Mouse (Mus musculus) embryonic facial prominence, embryonic 10.5 days (tissue): ENCODE results near the gene Pld1. TPM values are rescaled to one million over a fixed set of nuclear protein-coding genes. Genes with fewer than 3 reads are reported as not detected.
A peak's percentile ranks its signal among the peaks of the same experiment; 100 is the strongest.

Experiments used
- DNase-seq: peaks from one replicate; pipeline ENCODE4 v3.0.0-alpha.2; 2017; ENCODE audit warnings: low spot score
- H3K27ac ChIP-seq: fragments of 300-500 bp; sonication (generic); replicated peaks from 2 replicates; pipeline ENCODE4 v1.5.1; 2016; ENCODE audit warnings: mild to moderate bottlenecking
- H3K27me3 ChIP-seq: fragments of 300-500 bp; sonication (generic); replicated peaks from 2 replicates; pipeline ENCODE4 v1.6.1; 2016; ENCODE audit warnings: low read depth, mild to moderate bottlenecking; ENCODE audit not compliant: poor library complexity, severe bottlenecking
- H3K36me3 ChIP-seq: fragments of 300-500 bp; sonication (generic); replicated peaks from 2 replicates; pipeline ENCODE4 v1.6.1; 2016; ENCODE audit warnings: mild to moderate bottlenecking, moderate library complexity
- H3K4me1 ChIP-seq: fragments of 300-500 bp; sonication (generic); 2 replicates; pipeline ENCODE4 v1.6.1; 2016
- H3K4me3 ChIP-seq: fragments of 300-500 bp; sonication (generic); 2 replicates; pipeline ENCODE4 v1.5.1; 2016; ENCODE audit warnings: mild to moderate bottlenecking, moderate library complexity
- H3K9me3 ChIP-seq: fragments of 300-500 bp; sonication (generic); 2 replicates; pipeline ENCODE4 v1.6.1; 2016; ENCODE audit warnings: mild to moderate bottlenecking
- WGBS: fragments of 180-500 bp; shearing (Covaris S2); methylation state at CpG from one replicate; pipeline ENCODE4 v1.1.7; 2016; 5-methylcytosine and 5-hydroxymethylcytosine counted together
- polyA plus RNA-seq: library from polyadenylated mRNA; unstranded; fragments of >200 nt; fragmentation: Nextera tagmentation; extraction: Ambion mirVana; gene quantifications from 2 replicates; pipeline ENCODE4 v1.2.1, GENCODE M21; 2016

Gene Pld1
- 2.0 and 2.3 TPM in 2 replicates for polyA plus RNA-seq

DNA sequence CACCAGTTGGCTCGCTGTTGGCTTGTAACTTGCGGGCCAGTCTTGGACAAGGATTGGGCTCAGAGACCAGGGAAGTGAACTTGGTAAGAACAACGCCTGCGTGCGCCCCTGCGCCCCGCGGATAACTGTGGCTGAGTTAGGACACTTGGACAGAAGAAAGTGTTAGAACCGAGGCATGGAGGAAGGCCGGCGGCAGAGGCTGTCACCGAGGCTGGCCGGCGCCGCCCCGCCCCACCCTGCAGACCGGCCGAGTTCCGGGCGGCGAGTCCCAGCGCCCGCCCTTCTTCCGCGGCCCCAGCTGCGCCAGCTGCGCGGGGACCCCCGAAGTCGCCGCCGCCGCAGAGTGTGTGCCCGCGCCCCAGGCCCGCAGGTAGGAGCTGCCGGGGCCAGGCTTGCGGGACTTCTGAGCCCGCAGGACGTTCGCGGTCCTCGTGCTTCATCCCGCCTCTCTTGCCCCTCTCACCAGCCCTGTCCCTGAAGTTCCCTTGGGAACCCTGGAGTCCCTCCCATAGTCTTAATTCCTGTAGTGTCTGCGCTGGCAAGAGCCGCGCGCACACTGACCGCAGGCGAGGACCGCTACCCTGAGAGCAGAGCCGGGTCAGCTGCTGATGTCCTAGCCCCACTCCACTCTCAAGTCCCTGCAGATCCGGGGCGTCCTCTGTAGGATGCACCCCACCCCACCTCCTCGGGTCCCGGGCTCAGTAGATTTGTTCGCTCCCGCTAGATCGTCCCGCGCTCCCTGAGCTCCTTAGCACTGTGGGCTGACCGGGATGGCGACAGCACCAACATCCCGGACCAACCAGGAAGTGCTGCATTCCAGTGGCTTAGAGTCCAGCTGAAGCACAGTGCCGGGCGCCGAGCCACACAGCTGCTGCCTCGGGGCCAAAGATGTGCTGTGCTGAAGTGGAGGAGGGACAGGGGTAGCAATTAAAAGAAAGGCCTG is at the start of gene Pld1:
TSS of gene Pld1 (plus strand) at position 315 of the 943 bp plus-strand sequence.
- Histone ChIP-seq H3K9me3 (no peaks in the 10 kb centered on the region), H3K4me3 (peak within 1 kb of the TSS; percentile 79), H3K27me3 (peaks cover 29% of the 10 kb centered on the region), H3K4me1 (peaks cover 21% of the 10 kb centered on the region), H3K36me3 (no peaks in the 10 kb centered on the region), H3K27ac (peak within 1 kb of the TSS; percentile 83)
- under 1% methylated on average over 68 of the region's 68 CpGs for WGBS
- peak; percentile 70 for DNase-seq

DNA sequence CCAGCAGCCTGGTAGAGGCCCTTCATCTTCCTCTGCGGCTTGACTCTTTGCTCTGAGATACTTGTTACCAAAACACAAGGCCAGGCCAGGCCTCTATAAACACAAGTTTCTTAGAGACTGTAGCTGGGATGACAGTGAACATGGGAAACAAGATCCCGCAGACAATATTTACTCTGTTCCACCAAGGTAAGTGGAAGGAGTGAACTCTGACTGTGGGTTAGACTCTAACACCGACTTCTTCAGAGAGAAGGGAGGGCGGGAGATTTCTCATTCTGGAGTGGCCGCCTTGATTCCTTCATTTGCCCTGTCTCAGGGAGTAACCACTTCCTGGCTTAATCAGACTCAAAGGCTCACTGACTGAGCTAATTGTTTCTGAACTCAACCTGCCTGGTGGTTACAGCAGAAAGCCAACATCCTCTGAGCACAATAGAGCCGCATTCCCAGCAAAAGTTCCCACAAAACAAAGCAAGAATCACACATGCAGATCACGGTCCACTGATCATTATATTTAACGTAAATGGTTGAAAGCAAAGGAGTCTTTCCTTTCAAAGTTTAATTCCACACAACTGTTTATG is 42.1 kb upstream of the Pld1 start, which contains the start of gene Tmem212:
TSS of gene Tmem212 (minus strand) at position 51 of the 575 bp plus-strand sequence.
- Histone ChIP-seq H3K4me1 (peaks cover 19% of the 10 kb centered on the region), H3K36me3 (no peaks in the 10 kb centered on the region), H3K27ac (0 out of 2 replicates have a peak within 1 kb of the TSS, but pooled peaks have one; percentile 61), H3K9me3 (no peaks in the 10 kb centered on the region), H3K27me3 (no peaks in the 10 kb centered on the region), H3K4me3 (no peak within 1 kb of the TSS)
- DNase-seq: no peak
- WGBS: 56% methylated on average over 8 of the region's 8 CpGs

DNA sequence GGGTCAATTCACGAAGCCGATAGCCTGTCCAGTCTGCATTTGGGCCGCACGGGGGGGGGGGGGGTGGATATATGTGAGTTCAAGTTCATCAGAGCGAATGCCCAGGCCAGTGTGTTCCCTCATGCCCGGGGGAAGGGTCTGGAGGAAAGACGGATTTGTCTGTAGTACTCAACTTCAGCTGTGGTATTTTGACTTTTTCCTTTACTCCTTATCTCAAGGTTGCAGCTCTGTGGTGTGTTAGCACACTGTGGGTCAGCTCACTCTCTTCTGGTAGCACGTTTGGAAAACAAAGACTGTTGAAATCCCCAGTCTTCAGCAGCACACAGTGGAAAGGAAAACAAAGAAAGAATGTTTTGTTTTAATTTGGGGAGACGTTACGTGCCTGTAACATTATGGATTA is 40.3 kb upstream of the Pld1 start:
- no peak for DNase-seq
- no peak overlapping the region for H3K4me3 ChIP-seq
- H3K27me3 ChIP-seq: no peaks in the 10 kb centered on the region
- no peak overlapping the region for H3K27ac ChIP-seq
- WGBS: 77% methylated on average over 10 of the region's 10 CpGs
- H3K36me3 ChIP-seq: no peaks in the 10 kb centered on the region
- peaks cover 19% of the 10 kb centered on the region for H3K4me1 ChIP-seq
- no peaks in the 10 kb centered on the region for H3K9me3 ChIP-seq

DNA sequence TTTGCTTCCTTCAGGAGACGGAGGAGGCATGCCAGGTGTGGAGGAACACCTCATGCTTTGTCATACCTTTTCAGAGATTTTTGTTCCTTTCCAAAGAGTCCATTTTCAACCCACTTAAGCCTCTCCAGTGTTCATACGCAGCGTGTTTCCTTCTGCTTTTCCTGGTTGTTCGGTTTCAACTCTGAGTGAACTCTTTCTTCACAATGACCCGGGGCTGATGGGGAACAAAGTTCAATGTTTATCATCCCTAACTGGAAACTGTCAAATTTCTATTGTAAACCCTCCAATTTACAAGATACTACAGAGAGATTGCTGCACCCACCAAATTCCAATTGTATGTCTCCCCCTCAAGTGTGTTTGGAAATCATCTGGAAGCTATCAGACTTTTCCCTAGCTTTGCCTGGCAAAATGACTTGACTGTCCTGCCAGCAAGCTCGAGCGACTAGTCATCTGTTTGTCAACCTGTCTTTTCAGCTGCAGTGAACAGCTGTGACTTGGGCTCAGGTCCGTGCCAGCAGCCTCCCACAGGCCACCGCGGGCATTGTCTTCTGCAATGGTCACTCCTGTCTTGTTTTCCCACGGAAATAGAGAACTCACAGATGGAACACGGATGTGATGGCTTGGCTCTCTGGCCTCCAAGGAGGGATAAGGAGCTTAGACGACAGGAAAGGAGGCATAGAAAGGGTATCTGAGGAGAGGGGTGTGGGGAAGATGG is 39.3 kb upstream of the Pld1 start:
- H3K4me1 ChIP-seq: peaks cover 19% of the 10 kb centered on the region
- no peaks in the 10 kb centered on the region for H3K9me3 ChIP-seq
- no peak for DNase-seq
- WGBS: 72% methylated on average over 13 of the region's 13 CpGs
- H3K4me3 ChIP-seq: no peak overlapping the region
- H3K36me3 ChIP-seq: no peaks in the 10 kb centered on the region
- H3K27me3 ChIP-seq: no peaks in the 10 kb centered on the region
- peak overlapping the region; percentile 16; the same call in 1 of the 2 replicates for H3K27ac ChIP-seq

DNA sequence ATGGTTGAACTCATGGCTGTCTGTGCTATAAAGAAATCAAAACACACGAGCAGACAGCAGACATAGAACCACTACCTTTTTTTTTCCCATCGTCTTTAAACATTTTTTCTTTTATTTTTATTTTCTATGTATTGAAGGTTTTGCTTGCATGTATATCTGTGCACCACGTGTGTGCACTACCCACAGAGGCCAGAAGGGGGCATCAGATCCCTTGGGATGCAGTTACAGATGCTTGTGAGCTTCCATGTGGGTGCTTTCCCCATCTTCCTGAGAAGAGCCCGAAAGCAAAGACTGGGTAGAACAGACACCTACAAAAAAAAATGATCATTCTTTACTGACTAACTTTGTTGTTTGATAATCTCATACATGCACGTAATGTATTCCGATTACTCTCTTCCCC is 36.6 kb upstream of the Pld1 start:
- Histone ChIP-seq H3K27ac (no peak overlapping the region), H3K36me3 (no peaks in the 10 kb centered on the region), H3K27me3 (no peaks in the 10 kb centered on the region), H3K4me3 (no peak overlapping the region), H3K9me3 (no peaks in the 10 kb centered on the region), H3K4me1 (peaks cover 16% of the 10 kb centered on the region)
- WGBS: 90% methylated on average over 6 of the region's 6 CpGs
- DNase-seq: no peak

DNA sequence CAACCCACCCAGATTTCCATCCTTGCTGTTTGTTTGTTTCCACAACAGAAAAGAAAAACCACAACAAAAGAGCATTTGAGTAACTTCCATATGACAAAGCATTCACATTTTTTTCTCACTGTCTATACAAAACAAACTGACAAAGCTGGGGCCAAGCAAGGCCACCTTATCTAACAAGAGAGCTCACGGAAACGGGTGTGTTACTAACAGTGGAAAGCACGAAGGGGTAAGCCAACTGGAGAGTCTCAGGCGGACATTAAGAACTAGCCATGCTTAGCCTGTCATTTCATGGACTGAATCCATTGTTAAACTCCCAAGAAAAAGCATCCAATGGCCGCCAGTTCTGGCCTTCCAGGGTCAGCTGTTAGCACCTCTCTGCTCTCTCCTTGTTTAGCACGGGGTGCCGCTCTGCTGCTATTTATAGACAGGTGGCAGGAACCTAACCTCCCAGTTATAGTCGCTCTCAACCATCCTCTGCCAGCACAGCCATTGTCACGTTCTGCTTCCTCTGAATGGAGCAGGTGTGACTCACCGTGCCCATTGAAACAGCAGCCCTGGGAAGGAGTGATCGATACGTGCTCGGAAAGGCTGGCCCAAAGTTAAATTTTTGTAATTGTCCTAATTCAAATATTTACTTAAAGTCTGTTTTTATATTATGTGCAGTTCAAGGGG is 33.7 kb upstream of the Pld1 start:
- Histone ChIP-seq H3K9me3 (no peaks in the 10 kb centered on the region), H3K27me3 (no peaks in the 10 kb centered on the region), H3K4me1 (peaks cover 4% of the 10 kb centered on the region; the same call in 1 of the 2 replicates), H3K36me3 (no peaks in the 10 kb centered on the region), H3K4me3 (no peak overlapping the region), H3K27ac (no peak overlapping the region)
- DNase-seq: no peak
- WGBS: 75% methylated on average over 13 of the region's 13 CpGs

DNA sequence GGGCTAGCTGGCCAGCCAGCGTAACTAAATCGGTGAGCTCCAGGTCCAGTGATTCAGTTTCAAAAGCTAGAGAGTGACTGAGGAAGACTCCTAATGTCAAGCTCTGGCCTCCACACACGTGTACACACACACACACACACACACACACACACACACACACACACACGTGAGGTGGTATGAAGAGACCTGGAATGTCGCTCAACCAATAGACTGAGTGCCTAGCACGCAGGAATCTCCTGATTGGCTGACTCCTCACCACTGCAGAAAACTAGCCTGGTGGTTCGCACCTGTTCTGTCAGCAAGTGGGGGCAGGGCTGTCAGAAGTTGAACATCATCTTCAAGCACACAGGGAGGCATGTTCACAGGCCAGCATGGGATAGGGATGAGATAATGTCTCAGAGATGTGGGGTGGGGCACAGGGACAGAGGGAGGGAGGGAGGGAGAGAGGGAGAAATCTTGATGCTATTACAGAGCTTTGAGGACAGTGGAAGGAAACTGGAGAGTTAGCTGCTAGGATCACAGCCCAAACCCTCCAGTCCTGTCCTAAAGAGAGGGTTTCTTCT is 31.8 kb upstream of the Pld1 start:
- DNase-seq: no peak
- H3K27me3 ChIP-seq: no peaks in the 10 kb centered on the region
- no peak overlapping the region for H3K27ac ChIP-seq
- peaks cover 4% of the 10 kb centered on the region; the same call in 1 of the 2 replicates for H3K4me1 ChIP-seq
- no peaks in the 10 kb centered on the region for H3K36me3 ChIP-seq
- no peaks in the 10 kb centered on the region for H3K9me3 ChIP-seq
- no peak overlapping the region for H3K4me3 ChIP-seq
- 73% methylated on average over 7 of the region's 7 CpGs for WGBS

DNA sequence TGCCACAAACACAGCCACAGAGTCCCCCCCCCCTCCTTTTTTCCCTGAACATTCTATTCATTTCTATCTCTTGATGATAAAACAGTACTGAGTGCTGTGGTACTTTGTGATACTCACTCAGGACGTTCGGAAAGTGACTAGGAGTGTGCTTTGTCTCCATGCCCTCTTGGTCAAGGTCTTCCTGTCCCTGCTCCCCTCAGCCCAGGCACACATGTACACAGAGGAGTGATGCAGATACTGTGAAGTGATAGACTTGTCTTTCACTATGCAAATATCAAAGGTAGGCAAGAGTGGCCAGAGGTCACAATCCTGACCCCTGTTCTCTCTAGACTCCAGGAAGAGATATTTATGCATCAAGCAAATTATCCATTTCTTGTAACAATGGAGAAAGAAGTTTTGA is 31.2 kb upstream of the Pld1 start:
- no peak for DNase-seq
- Histone ChIP-seq H3K27me3 (no peaks in the 10 kb centered on the region), H3K4me3 (no peak overlapping the region), H3K9me3 (no peaks in the 10 kb centered on the region), H3K4me1 (peaks cover 4% of the 10 kb centered on the region; the same call in 1 of the 2 replicates), H3K27ac (no peak overlapping the region), H3K36me3 (no peaks in the 10 kb centered on the region)
- 81% methylated on average over 2 of the region's 2 CpGs for WGBS

DNA sequence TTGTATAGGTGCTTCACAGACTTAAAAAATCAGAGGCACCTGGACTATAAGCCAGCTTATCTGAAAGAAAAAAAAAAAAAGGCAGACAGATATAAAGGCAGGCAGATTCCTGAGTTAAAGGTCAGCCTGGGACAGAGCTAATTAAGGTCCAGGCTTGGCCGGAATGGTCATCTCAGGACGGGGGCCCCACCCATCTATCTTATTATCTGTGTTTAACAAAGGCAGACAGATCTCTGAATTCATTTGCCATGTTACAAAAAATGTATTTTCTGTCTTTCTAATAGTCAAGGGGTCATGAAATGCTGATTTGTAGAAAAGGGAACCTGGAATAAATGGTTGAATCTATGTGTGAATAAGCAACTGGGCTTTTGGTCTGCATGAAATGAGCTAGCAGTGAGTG is 30.2 kb upstream of the Pld1 start:
- Histone ChIP-seq H3K9me3 (no peaks in the 10 kb centered on the region), H3K4me1 (peaks cover 4% of the 10 kb centered on the region; the same call in 1 of the 2 replicates), H3K4me3 (no peak overlapping the region), H3K27me3 (no peaks in the 10 kb centered on the region), H3K27ac (no peak overlapping the region), H3K36me3 (no peaks in the 10 kb centered on the region)
- WGBS: 75% methylated on average over 2 of the region's 2 CpGs
- no peak for DNase-seq

DNA sequence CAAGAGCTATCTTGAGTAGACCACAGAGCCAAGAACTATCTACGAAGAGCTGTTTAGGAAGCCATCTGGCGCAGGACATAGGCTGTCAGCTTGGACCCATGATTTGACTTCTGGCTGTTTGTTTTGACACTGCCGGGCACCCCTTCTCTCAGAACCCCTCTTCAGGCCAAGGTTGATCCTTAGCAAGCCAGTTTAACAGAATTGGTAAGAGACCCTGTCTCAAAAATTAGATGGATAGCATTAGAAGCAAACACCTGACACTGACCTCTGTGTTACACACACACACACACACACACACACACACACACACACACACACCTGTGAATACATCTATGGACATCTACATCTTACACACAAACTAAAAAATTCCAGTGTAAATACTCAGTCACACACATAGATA is 29.5 kb upstream of the Pld1 start:
- no peak overlapping the region for H3K27ac ChIP-seq
- H3K4me1 ChIP-seq: peaks cover 4% of the 10 kb centered on the region; the same call in 1 of the 2 replicates
- 95% methylated on average over 3 of the region's 3 CpGs for WGBS
- H3K27me3 ChIP-seq: no peaks in the 10 kb centered on the region
- H3K9me3 ChIP-seq: no peaks in the 10 kb centered on the region
- no peaks in the 10 kb centered on the region for H3K36me3 ChIP-seq
- H3K4me3 ChIP-seq: no peak overlapping the region
- DNase-seq: no peak

DNA sequence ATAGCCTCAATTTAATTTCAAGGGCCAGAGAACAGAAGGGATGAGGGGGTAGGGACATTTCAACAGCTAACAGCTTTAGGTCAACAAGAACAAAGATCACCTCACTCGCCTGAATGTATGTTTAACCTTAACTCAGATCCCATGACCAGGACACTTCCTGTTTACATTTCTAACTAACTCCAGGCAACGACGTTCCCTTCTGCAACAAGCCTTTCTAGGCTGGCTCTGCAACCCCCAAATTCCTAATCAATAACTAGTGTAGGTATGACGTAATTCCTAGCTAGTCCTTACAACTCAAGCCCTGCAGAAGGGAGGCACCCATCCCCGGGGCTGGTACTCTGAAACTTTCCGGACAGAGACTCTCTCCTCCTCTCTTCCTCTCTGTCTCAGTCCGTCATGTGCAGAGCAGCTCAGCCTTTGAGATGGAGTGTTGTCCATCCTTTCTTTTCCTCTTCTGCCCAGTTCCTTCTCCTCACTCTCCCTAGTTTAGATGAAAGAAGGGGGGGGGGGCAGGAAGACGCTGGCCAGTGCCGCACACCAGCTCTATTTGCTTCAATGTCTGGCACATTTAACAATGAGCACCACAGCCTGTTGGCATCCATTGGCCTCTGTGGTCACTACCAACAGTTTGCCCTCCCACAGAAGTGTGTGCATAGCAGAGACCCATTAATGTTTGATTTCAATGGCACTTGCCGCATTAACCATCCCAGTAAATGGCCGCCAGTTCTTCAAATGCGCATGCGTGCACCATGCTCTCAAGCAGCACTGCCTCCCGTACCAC is 19.6 kb upstream of the Pld1 start:
- peaks cover 15% of the 10 kb centered on the region; the same call in 1 of the 2 replicates for H3K9me3 ChIP-seq
- no peak for DNase-seq
- no peak overlapping the region for H3K4me3 ChIP-seq
- no peaks in the 10 kb centered on the region for H3K27me3 ChIP-seq
- H3K36me3 ChIP-seq: no peaks in the 10 kb centered on the region; the same call in 1 of the 2 replicates
- 68% methylated on average over 14 of the region's 14 CpGs for WGBS
- H3K4me1 ChIP-seq: no peaks in the 10 kb centered on the region
- H3K27ac ChIP-seq: no peak overlapping the region
